Mouse (Mus musculus): Measurements from ENCODE around the gene Ppp1r3e.

The Ppp1r3e gene

DNA sequence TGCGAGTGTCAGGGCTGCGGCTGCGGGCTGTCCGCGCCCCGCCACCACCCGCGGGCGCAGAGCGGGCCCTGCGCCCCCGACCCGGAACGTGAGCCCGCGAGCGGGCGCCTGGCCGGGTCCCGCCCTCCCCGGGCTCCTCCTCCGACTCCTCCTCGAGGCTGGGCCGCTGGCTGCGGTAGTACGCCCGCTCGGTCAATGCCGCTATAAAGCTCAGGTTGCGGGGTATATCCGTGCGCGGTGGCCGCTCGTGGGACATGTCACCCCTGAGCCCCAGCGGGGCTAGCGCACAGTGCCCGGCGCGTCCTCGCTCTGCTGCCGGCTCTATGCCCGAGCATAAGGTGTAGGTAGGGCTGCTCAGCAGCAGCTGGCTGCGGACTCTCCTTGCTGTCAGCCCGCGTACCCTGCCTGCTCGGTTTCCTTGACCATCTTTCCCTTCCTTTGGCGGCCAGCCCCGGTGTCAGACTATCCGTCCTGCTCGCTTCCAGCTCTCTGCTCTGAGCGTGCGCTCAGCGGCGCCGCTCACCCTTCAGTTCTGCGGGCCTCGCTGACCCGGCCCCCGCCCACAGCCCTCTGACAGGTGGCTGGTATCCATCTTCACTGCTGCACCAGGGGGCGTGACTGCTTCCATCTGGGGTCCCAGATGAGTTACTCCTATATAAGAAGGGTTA lies at the start of gene Ppp1r3e:
TSS of gene Ppp1r3e (minus strand) at position 503 of the 668 bp plus-strand sequence.
- peak; percentile 82 for DNase-seq (ENCODE audit: low spot score)

DNA sequence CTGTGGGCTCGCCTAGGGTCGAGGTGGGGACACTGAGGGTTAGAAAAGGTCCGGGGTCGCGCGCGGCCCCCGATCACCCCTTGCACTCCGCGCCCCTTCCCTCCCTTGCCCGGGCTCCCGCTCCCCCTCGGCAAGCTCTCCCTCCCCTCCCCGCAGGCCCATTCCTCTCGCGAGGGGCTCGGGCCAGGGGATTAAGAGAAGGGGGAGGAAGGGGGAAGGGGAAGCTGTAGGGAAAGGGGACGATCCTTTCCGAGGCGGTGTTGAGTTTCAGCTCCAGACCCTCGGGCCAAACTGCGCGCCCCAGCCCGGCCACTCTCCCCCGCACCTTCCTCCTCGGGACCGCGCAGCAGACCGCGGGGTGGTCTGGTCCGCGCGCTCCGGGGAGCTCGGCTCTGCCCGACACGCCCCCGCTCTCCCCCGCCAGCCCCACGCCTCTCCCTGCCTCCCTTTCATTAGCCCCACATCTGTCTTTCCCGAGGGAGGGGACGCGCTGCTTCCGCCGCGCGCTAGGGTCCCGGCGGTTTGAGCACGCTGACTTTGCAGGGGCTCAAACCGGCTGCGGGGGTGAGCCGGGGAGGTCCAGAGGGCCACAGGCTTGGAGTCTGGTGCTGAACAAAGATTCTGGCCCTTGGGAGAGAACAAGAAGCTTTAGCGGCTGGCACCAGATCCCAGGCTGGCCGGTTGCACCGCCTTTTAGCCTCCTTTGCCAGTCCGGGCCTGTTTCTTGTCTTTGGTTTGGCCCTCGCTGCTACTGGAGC lies 49.2 kb upstream of the Ppp1r3e start:
- peak; percentile 82 for DNase-seq (ENCODE audit: low spot score)

DNA sequence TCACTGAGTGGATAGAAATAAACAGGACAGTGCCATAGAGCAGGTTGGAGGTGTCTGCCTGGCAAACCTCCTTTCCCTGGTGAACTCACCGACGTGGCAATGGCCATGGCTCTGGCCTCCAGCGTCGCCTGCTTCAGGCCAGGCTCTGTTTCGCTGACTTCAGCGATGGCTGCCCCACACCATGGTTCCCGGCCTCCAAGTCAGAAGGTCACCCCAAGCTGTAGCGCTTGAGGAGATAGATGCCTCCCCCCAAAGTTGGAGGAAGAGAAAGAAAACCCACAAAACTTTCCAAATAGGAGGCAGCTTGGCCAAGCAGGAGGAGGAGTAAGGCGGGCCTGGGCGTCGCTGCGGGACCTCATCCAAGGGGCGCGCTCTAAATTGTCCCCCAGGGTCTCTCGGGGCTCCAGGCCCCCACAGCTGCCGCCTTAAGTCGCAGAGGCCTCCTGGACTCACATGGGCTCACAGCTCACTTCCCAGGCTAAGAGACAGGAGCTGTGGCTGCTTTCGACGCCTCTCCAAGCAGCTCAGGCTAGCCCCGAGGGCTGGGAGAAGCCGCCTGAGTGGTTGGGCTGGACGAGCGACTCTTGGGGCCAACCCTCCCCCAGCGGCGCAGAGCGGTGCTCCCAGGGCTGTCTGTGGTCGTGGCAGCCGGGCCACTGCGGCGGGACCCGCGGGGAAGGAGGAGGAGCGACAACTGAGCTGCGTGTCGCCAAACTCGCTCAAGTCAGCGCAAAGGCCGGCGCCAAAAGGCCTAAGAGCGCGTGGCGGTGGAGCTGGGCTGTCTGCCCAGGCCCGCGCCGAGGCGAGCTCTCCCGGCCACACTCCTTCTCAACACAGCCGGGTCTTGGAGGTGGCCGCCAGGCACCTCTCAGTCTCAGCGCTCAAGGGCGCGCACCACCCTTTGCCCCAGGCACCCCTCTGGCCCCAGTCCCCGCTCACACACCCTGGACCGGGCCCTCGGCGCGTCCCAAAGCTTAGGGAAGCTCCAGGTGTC lies 48.3 kb upstream of the Ppp1r3e start, which contains the start of gene Efs:
TSS of gene Efs (minus strand) at position 778 of the 994 bp plus-strand sequence.
- peak; percentile 74 for DNase-seq (ENCODE audit: low spot score)

DNA sequence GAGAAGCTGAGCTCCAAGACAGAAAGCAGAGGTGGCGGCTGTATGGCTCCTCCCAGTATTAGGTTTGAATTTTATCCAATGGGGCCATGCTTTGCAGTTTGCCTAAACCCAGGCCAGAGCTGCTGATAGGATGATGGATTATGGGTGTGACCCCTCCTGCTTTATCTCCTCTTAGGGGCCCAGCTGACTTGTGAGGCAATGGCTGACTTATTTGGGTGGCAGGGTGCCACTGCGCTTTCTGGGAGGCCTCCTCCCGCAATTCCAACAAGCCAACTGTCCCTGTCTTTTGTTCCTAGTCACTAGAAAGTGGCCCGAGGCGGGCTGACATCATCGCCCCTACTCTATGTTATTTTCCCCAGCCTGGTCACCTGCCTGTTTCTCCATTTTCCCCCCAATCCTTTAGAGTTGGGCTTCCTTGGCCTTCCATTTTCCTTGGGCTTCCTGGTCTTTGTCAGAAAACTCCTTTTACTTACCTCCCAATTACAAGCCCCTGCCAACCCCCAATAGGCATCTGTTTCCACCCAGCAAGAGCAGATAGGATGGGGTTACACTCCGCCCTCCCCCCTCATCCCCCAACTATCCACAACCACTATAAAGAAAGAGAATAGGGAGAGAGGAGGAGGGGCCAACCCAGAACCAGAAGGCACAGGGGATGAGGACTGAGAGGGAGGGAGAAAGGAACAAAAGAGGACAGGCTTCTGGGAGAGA lies 47.4 kb upstream of the Ppp1r3e start:
- peak; percentile 63 for DNase-seq (ENCODE audit: low spot score)

DNA sequence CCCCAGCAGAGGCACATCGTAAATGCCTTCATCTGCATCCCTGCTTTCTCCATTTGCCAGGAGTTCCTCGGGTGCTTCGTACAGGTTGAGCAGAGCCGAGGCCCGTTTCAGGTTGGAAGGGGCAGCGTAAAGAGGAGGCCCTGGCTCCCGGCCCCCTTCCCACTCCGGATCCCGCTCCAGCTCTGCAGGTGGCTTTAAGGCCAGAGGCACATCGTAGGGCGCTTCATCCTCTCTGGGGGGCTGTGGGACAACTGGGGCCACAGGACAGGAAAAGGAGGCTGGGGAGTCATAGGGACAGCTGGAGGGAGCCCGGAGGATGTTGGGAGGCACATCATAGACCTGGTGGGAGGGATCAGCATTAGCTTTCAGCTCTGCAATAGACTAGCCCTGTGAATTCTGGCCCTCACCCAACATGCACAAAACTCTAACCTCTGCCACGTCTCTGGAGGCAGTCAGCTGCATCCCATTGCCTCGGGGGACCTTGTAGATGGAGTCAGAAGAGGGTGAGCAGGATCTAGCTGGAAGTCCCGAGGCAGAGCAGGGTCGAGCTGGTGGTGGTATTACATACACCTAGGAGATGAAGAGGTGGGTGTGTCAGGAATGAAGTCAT lies 42.8 kb upstream of the Ppp1r3e start:
- no peak for DNase-seq (ENCODE audit: low spot score)

DNA sequence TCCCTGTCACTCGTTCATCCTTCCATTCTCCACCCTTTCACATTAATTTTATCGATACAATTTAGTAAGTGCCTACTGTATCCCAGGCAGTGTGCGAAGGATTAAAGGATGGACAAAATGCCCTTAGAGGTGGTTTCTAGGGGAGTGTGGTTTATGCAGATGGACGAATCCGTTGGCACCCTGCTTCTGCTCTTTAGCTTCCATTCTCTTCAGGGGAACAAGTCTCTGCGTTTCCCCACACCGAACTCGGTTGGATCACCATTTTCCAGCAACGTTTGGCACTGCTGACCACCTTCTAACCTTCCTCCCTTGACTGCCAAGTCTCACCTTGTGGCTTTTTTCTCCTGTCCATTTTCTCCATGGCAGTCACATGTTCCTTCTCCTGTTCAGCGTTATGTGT lies 36.0 kb upstream of the Ppp1r3e start:
- DNase-seq (ENCODE audit: low spot score) = no peak

DNA sequence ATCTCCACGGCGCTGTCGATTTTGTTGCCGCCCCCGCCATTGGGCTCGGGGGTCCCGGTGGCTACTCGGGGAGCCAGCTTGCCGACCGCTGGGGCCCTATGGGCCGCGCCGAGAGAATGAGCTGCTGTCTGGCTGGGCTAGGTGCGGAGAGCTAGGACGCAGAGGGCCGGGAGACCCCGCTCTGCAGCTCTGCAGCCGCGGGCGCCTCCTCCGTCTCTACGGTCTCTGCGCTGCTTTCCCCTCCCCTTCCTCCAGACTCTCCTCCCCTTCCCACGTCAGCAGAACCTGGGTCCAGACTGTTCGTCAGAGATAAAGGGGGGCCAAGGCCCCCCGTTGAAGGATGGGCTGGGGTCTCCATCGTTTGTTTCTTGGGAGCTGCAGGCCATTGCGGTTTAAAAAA lies 35.5 kb upstream of the Ppp1r3e start, which contains the start of gene Slc22a17:
TSS of gene Slc22a17 (minus strand) at position 247 of the 400 bp plus-strand sequence.
- DNase-seq (ENCODE audit: low spot score) = peak; percentile 81

DNA sequence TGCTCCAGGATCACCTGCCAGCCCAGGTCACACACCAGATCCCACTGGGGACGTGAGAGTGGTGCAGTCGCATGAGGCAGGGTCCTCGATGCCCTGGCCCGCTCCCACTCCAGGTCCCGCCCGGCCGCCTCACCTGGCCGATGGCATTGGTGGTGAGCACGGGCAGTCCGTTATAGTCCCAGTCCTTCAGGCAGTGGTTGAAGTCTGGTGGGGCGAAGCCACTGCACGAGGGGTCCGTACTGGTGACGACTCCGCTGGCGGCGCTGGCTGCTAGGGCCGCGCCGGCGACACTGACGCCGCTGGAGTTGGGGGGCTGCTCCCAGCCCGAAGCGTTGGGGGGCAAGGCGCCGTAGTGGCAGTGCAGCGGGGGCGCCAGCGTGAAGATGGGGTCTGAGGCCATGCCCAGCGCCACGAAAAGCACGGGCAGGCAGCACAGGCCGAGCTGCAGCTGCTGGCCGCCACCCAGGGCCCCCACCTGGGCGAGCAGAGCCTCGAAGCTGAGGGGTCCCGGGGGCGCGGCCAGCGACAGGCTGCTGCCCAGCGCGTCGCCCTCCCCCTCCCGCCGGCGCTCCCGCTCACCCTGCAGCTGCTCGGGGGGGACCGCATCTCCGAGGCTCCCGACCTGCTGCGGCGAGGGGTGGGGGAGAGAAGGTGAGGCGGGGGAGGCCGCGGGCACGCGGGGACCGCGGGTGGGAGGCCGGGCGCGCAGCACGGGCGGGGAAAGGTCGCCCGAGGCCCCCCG lies 34.9 kb upstream of the Ppp1r3e start:
- peak; percentile 68 for DNase-seq (ENCODE audit: low spot score)

DNA sequence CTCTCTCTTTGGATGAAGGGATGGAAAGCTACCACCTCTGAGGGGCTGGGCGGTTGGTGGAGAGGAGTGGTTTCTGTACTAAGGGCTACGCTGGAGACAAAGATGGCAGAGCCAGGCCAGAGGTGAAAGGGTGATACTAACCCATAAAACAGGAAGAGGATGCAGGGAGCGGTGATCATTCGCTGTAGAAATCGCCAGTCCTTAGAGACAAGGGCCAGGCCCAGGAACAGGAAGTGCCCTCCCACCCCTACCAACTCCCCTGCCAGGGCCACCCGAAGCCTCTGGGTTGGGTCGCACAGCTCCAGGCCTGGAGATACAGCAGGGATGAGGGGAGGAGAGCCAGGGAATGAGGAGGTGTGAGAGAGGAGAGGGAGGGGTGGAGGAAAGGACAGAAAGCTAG lies 31.3 kb upstream of the Ppp1r3e start:
- no peak for DNase-seq (ENCODE audit: low spot score)

DNA sequence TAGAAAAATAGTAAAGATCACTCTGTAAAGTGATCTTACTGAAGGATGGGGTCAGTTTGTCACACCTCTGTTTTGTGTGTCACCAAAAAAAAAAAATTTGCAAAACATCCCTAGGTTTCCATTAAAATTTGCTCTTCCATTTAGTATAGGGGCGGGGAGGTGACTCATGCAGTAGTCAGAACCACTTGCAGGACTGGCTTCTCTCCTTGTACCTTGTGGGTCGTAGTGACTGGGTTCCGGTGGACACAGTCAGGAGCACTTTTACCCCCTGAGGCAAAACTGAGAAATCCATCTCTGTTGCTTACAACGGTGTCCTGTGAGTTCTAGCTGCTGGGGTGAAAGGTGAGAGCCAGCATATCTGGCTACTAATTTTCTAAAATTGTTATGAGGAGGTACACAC lies 26.3 kb upstream of the Ppp1r3e start:
- no peak for DNase-seq (ENCODE audit: low spot score)

DNA sequence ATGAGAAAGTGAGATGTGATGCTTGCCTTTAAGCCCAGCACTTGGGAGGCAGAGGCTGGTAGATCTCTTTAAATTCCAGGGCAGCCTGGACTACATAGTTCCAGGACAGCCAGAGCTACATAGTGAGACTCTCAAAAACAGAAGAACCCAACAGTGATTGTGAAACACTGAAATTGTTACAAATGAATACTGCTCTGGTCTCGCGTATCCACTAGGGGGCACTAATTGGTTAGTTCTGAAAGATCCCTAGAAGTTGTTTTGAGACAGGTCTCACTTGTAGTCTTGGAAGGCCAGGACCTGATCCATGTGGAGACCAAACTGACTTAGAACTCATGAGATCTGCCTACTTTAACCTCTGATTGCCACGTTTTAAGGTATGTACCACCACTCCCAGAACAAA lies 23.0 kb upstream of the Ppp1r3e start:
- peak; percentile 70 for DNase-seq (ENCODE audit: low spot score)

DNA sequence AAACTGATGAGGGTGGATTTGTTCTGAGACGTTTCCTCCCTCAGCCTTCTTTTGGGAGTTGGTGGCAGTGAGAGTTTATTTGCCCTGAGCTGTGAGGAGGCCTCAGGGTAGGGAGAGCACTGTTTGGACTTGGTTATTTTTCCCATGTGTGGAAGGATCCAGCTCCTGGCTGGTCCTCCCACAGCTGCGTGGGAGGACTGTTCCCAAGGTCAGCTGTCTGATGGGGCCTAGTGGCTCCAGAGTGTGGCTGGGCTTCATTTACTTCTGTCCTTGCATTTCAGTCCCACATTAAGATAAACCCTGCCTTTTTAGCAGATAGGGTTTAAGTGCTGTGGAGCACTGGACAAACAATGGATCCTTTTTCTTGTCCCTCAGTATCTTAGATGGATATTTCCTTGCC lies 20.1 kb upstream of the Ppp1r3e start:
- DNase-seq (ENCODE audit: low spot score) = peak; percentile 71

DNA sequence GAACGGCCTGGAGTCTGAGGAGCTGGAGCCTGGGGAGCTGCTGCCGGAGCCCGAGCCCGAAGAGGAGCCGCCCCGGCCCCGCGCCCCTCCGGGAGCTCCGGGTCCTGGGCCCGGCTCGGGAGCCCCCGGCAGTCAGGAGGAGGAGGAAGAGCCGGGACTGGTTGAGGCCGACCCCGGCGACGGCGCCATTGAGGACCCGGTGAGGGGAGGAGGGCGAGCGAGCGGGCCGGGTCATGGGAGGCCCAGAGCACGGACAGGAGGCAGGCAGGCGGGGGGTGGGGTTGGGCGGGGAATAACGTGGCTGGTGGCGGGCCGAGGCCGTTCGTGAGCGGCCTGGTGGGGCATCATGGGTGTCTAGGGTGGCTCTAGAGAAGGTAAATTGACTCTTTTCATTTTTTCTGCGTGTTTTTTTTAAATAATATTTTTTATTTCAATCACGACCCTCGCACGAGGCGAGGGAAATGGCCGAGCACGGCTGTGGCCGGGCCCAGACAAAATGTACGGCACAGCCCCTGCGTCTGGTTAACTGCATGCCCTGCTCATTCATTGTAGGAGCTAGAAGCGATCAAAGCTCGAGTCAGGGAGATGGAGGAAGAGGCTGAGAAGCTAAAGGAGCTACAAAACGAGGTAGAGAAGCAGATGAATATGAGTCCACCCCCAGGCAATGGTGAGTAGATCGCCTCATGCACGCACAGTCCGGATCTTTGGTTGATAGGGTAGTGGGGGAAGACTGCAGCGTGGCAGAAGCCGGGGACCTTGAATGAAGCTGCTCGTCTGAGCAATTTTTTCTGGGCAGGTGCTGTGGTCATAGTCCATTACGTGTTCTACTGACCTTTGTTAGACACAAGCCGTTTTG lies 17.2 kb upstream of the Ppp1r3e start:
- peak; percentile 82 for DNase-seq (ENCODE audit: low spot score)

DNA sequence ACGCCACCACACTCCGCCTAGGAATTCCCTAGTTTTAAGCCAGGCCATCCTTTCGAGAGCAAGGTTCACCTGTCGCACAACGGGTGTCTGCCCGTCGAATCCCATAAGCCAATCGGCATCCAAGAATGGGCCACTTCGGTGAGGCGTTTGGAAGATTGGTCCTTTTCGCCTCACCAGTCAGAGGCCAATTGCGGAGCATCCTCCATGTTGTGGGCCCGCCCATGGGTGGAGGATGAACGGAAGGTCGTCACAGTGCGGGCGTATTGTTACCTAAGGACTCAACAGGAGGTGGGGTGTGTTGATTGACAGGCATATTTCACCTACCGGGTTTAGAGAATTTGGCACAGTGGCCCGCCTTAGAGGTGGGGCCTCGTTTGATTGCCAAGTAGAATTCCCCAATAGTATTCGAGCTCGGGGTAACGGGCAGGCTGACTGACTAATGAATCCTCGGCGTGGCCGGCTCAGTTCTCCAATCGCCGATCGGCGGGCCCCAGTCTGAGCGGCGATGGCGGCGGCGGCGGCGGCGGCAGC lies 16.4 kb upstream of the Ppp1r3e start:
- DNase-seq (ENCODE audit: low spot score) = peak; percentile 94

DNA sequence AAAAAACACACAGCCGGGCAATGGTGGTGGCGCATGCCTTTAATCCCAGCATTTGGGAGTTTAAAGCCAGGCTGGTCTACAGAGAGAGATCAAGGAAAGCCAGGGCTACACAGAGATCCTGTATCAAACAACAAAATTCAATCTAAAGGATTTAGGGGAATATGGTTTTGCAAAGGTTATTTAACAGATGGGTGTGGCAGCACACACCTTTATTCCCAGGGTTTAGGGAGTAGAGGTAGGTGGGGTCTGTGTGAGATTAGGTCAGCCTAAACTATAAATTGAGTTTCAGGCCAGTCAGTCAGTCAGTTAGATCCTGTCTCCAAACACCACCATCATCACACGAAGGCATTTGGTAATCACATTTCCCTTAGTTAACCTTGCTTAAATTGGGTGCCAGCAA lies 14.8 kb upstream of the Ppp1r3e start, which contains the start of gene Pabpn1:
TSS of gene Pabpn1 (plus strand) at position 301 of the 400 bp plus-strand sequence.
- DNase-seq (ENCODE audit: low spot score) = no peak

DNA sequence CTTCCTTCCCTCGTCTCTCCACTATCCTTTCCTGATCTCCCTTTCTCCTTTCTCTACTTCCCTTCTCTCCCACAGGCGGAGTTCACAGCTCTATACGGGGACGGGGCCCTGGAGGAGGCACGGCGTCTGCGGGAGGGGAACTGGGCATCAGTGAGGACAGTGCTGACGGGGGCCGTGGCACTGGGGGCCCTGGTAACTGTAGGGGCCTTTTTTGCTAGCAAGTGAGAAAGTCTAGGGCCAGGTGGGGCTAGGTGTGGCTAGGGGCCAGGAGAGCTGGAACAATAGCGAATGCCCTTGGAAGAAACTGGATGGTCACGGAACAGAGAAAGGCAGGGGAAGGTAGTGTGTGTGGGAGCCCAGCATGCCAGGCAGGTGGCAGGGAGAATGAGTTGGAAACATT lies 8.0 kb upstream of the Ppp1r3e start:
- DNase-seq (ENCODE audit: low spot score) = peak; percentile 63

DNA sequence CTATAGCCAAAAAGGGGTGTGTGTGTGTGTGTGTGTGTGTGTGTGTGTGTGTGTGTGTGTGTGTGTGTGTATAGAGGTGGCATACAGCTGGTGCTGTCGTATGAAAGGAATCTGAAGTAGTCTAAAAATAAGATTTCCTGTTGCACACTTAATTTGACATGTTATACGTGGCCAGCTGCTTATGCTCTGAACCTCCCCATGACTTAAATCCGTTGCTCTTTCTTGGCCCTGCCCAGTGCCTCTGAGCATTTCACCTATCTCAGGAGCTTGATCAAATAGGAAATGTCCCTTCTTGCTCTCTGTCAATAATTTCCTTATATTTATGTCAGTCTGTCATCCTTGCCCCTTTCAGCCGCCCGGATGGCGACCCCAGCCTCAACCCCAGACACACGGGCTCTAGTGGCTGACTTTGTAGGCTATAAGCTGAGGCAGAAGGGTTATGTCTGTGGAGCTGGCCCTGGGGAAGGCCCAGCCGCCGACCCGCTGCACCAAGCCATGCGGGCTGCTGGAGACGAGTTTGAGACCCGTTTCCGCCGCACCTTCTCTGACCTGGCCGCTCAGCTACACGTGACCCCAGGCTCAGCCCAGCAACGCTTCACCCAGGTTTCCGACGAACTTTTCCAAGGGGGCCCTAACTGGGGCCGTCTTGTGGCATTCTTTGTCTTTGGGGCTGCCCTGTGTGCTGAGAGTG lies 6.8 kb upstream of the Ppp1r3e start:
- DNase-seq (ENCODE audit: low spot score) = no peak
